Mouse (Mus musculus): ENCODE results near the gene Gm10778. TPM values are rescaled to one million over a fixed set of nuclear protein-coding genes. Genes with fewer than 3 reads are reported as not detected.

Gene Gm10778
- polyA plus RNA-seq, 1 experiment = 0.56 TPM

- 51% methylated on average over 6 of the region's 6 CpGs for WGBS
- no peaks in the 10 kb centered on the region for H3K36me3 ChIP-seq (ENCODE audit: control insufficient read depth, insufficient read depth, low read length)
- H3K27me3 ChIP-seq (replicated peaks; ENCODE audit: control insufficient read depth, insufficient read depth, low read length) = no peaks in the 10 kb centered on the region
- H3K4me1 ChIP-seq (ENCODE audit: control insufficient read depth, insufficient read depth, low read length) = no peaks in the 10 kb centered on the region
- DNase-seq = no peak
- H3K27ac ChIP-seq (ENCODE audit: insufficient read depth, low read depth, low read length) = no peak overlapping the region
- H3K4me3 ChIP-seq (ENCODE audit: insufficient read depth, low read depth, low read length) = no peak overlapping the region
- TF ChIP-seq POLR2A (IDR thresholded peaks at IDR 0.05; ENCODE audit: low read depth, low read length) (no peak), CTCF (conservative IDR thresholded peaks at IDR 0.05; ENCODE audit: insufficient read depth, insufficient read length, low read depth, low read length) (no peak)
Observed at GRCm38 (mm10) chr10:81615486-81615885, 33.4 kb upstream of the Gm10778 start.

- TF ChIP-seq CTCF (conservative IDR thresholded peaks at IDR 0.05; ENCODE audit: insufficient read depth, insufficient read length, low read depth, low read length) (no peak), POLR2A (IDR thresholded peaks at IDR 0.05; ENCODE audit: low read depth, low read length) (no peak)
- no peaks in the 10 kb centered on the region for H3K4me1 ChIP-seq (ENCODE audit: control insufficient read depth, insufficient read depth, low read length)
- DNase-seq = no peak
- no peaks in the 10 kb centered on the region for H3K36me3 ChIP-seq (ENCODE audit: control insufficient read depth, insufficient read depth, low read length)
- H3K27me3 ChIP-seq (replicated peaks; ENCODE audit: control insufficient read depth, insufficient read depth, low read length) = no peaks in the 10 kb centered on the region
- 79% methylated on average over 5 of the region's 5 CpGs for WGBS
- no peak overlapping the region for H3K4me3 ChIP-seq (ENCODE audit: insufficient read depth, low read depth, low read length)
- no peak overlapping the region for H3K27ac ChIP-seq (ENCODE audit: insufficient read depth, low read depth, low read length)
Observed at GRCm38 (mm10) chr10:81619976-81620375, 28.9 kb upstream of the Gm10778 start.

- Histone ChIP-seq H3K27ac (ENCODE audit: insufficient read depth, low read depth, low read length) (no peak overlapping the region), H3K36me3 (ENCODE audit: control insufficient read depth, insufficient read depth, low read length) (no peaks in the 10 kb centered on the region), H3K4me1 (ENCODE audit: control insufficient read depth, insufficient read depth, low read length) (no peaks in the 10 kb centered on the region), H3K4me3 (ENCODE audit: insufficient read depth, low read depth, low read length) (no peak overlapping the region), H3K27me3 (replicated peaks; ENCODE audit: control insufficient read depth, insufficient read depth, low read length) (no peaks in the 10 kb centered on the region)
- WGBS = 53% methylated on average over 9 of the region's 9 CpGs
- DNase-seq = no peak
- TF ChIP-seq POLR2A (IDR thresholded peaks at IDR 0.05; ENCODE audit: low read depth, low read length) (no peak), CTCF (conservative IDR thresholded peaks at IDR 0.05; ENCODE audit: insufficient read depth, insufficient read length, low read depth, low read length) (no peak)
Observed at GRCm38 (mm10) chr10:81620786-81621185, 28.1 kb upstream of the Gm10778 start.

- Histone ChIP-seq H3K27ac (ENCODE audit: insufficient read depth, low read depth, low read length) (no peak overlapping the region), H3K27me3 (replicated peaks; ENCODE audit: control insufficient read depth, insufficient read depth, low read length) (no peaks in the 10 kb centered on the region), H3K4me1 (ENCODE audit: control insufficient read depth, insufficient read depth, low read length) (no peaks in the 10 kb centered on the region), H3K4me3 (ENCODE audit: insufficient read depth, low read depth, low read length) (no peak overlapping the region), H3K36me3 (ENCODE audit: control insufficient read depth, insufficient read depth, low read length) (no peaks in the 10 kb centered on the region)
- DNase-seq = no peak
- no peak for TF ChIP-seq POLR2A (IDR thresholded peaks at IDR 0.05; ENCODE audit: low read depth, low read length)
- no peak for TF ChIP-seq CTCF (conservative IDR thresholded peaks at IDR 0.05; ENCODE audit: insufficient read depth, insufficient read length, low read depth, low read length)
- 71% methylated on average over 8 of the region's 8 CpGs for WGBS
Observed at GRCm38 (mm10) chr10:81623441-81623840, 25.4 kb upstream of the Gm10778 start.

- TF ChIP-seq POLR2A (IDR thresholded peaks at IDR 0.05; ENCODE audit: low read depth, low read length) = no peak
- no peak for TF ChIP-seq CTCF (conservative IDR thresholded peaks at IDR 0.05; ENCODE audit: insufficient read depth, insufficient read length, low read depth, low read length)
- peak overlapping the region; percentile 70 for H3K4me3 ChIP-seq (ENCODE audit: insufficient read depth, low read depth, low read length)
Observed at GRCm38 (mm10) chr10:81626101-81626993, 22.5 kb upstream of the Gm10778 start.

GRCm38 (mm10) chr10:81626994-81627835, 21.6 kb upstream of the Gm10778 start, which contains the start of gene Sirt6:
Sirt6 (minus strand) TSS chr10:81627797.
- DNase-seq = peak; percentile 96
- H3K4me1 ChIP-seq (ENCODE audit: control insufficient read depth, insufficient read depth, low read length) = no peaks in the 10 kb centered on the region
- no peaks in the 10 kb centered on the region for H3K27me3 ChIP-seq (replicated peaks; ENCODE audit: control insufficient read depth, insufficient read depth, low read length)
- 4% methylated on average over 40 of the region's 40 CpGs for WGBS
- no peak for TF ChIP-seq CTCF (conservative IDR thresholded peaks at IDR 0.05; ENCODE audit: insufficient read depth, insufficient read length, low read depth, low read length)
- TF ChIP-seq POLR2A (IDR thresholded peaks at IDR 0.05; ENCODE audit: low read depth, low read length) = peak; percentile 66
- peak within 1 kb of the TSS; percentile 44 for H3K27ac ChIP-seq (ENCODE audit: insufficient read depth, low read depth, low read length)
- no peaks in the 10 kb centered on the region for H3K36me3 ChIP-seq (ENCODE audit: control insufficient read depth, insufficient read depth, low read length)
- H3K4me3 ChIP-seq (ENCODE audit: insufficient read depth, low read depth, low read length) = peak within 1 kb of the TSS; percentile 70

More at GRCm38 (mm10) chr10:81626101-81626993, 22.5 kb upstream of the Gm10778 start:
- Histone ChIP-seq H3K36me3 (ENCODE audit: control insufficient read depth, insufficient read depth, low read length) (no peaks in the 10 kb centered on the region), H3K27ac (ENCODE audit: insufficient read depth, low read depth, low read length) (no peak overlapping the region), H3K4me1 (ENCODE audit: control insufficient read depth, insufficient read depth, low read length) (no peaks in the 10 kb centered on the region), H3K27me3 (replicated peaks; ENCODE audit: control insufficient read depth, insufficient read depth, low read length) (no peaks in the 10 kb centered on the region)
- 82% methylated on average over 22 of the region's 22 CpGs for WGBS
- no peak for DNase-seq

GRCm38 (mm10) chr10:81627836-81628220, 21.0 kb upstream of the Gm10778 start:
- Histone ChIP-seq H3K36me3 (ENCODE audit: control insufficient read depth, insufficient read depth, low read length) (no peaks in the 10 kb centered on the region), H3K27ac (ENCODE audit: insufficient read depth, low read depth, low read length) (peak overlapping the region; percentile 32), H3K4me1 (ENCODE audit: control insufficient read depth, insufficient read depth, low read length) (no peaks in the 10 kb centered on the region), H3K27me3 (replicated peaks; ENCODE audit: control insufficient read depth, insufficient read depth, low read length) (no peaks in the 10 kb centered on the region), H3K4me3 (ENCODE audit: insufficient read depth, low read depth, low read length) (peak overlapping the region; percentile 70)
- DNase-seq = no peak
- WGBS = 21% methylated on average over 7 of the region's 7 CpGs
- TF ChIP-seq CTCF (conservative IDR thresholded peaks at IDR 0.05; ENCODE audit: insufficient read depth, insufficient read length, low read depth, low read length) = no peak
- no peak for TF ChIP-seq POLR2A (IDR thresholded peaks at IDR 0.05; ENCODE audit: low read depth, low read length)

All from kidney, adult 2 months (tissue).